Mouse (Mus musculus): ENCODE measurements around the gene Skiv2l. TPM values are rescaled to one million over a fixed set of nuclear protein-coding genes. Genes with fewer than 3 reads are reported as not detected.

Skiv2l gene
- polyA plus RNA-seq, 1 experiment from 2014 or later: 55.0 TPM

DNA sequence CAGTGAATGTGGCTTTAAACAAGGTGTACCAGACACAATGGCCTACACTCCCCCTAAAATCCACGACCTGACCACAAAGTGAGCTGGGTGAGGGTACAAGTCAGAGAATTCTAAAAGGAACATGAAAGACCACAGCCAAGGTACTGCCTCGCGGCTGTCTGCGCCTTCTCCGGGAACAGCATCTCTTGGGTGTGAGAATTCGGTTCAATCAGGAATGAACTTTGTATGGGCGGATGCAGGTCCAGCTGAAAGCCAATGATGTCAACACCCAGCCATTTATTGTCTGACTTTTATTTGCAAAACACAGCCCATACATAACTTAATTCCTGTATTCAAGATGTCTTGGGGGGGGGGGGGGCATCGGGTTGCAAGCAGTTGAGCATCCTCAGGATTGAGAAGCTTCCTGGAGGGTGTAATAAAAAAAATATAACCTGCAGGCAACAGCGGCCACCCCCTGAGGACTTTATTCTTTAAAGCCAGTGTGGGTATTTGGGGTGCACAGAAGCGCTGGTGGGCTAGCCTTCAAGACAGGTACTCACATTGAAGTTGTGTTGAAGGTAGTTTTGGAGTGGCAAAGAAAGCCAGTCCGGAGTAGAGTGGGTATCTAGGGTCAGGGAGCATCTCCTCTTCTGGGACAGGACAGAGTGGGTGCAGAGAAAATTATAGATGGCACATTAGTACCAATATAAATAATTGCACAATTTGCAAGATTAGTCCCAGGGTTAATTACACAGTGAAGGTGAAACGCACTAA is 43.2 kb upstream of the Skiv2l start:
- peaks cover 30% of the 10 kb centered on the region for H3K4me1 ChIP-seq
- H3K27ac ChIP-seq (replicated peaks): peak overlapping the region; percentile 91
- H3K4me3 ChIP-seq (replicated peaks): peak overlapping the region; percentile 71
- no peaks in the 10 kb centered on the region for H3K27me3 ChIP-seq
- peak overlapping the region; percentile 87 for H3K4me2 ChIP-seq (replicated peaks)
- no peaks in the 10 kb centered on the region for H3K9me3 ChIP-seq (replicated peaks)
- WGBS: 74% methylated on average over 12 of the region's 12 CpGs
- ATAC-seq (ENCODE audit: insufficient number of reproducible peaks, low FRiP score, low TSS enrichment, low read depth): no peak
- H3K36me3 ChIP-seq: peaks cover 4% of the 10 kb centered on the region; the same call in 1 of the 2 replicates
- H3K9ac ChIP-seq: peak overlapping the region; percentile 35; the same call in 1 of the 2 replicates

DNA sequence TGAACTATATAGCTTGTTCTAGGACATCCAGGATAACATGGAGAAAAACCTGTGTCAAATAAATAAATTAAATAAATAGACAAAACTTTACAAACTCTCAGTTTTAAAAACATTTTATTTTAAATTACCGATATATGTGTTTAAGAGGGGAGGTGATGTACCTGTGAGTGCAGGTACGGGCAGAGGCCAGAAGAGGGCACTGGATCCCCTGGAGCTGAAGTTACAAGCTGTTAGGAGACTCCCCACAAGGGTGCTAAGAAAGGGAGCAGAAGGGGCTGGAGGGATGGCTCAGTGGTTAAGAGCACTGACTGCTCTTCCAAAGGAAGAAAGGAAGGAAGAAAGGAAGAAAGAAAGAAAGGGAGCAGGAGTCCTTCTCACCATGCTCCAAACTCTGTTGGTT is 41.4 kb upstream of the Skiv2l start:
- 94% methylated on average over 2 of the region's 2 CpGs for WGBS
- Histone ChIP-seq H3K4me3 (replicated peaks) (no peak overlapping the region), H3K4me1 (peaks cover 16% of the 10 kb centered on the region), H3K36me3 (peaks cover 2% of the 10 kb centered on the region; the same call in 1 of the 2 replicates), H3K27me3 (no peaks in the 10 kb centered on the region), H3K9me3 (replicated peaks) (no peaks in the 10 kb centered on the region), H3K27ac (replicated peaks) (no peak overlapping the region), H3K9ac (no peak overlapping the region), H3K4me2 (replicated peaks) (no peak overlapping the region)
- ATAC-seq (ENCODE audit: insufficient number of reproducible peaks, low FRiP score, low TSS enrichment, low read depth): no peak

DNA sequence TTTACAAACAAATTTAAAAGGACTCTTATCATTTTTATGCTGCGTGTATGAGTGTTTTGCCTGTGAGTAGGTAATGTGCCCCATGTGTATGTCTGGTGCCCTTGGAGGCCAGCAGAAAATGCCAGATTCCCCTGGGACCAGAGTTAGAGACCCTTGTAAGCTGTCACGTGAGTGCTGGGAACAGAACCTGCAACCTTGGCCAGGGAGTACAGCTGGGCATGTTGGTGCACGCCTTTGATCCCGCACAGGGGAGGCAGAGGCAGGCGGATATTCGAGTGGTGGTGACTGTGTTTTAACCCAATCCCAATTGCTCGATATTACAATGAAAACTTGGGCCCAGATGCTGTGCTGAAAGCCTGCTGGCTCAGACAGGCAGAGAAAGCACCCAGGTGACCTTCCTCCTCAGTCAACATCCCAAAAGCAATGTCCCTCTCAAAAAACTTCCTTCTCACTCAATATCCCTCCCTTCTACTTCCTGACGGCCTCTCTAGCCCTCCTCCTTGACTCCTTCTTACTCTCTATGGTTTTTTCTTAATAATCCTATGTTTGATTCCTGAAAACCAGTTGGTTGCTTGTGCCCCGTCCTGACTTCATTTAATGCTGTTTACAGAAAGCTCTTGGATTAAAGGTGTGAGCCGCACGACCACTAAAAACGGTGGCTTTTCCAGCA is 40.2 kb upstream of the Skiv2l start:
- 81% methylated on average over 12 of the region's 12 CpGs for WGBS

DNA sequence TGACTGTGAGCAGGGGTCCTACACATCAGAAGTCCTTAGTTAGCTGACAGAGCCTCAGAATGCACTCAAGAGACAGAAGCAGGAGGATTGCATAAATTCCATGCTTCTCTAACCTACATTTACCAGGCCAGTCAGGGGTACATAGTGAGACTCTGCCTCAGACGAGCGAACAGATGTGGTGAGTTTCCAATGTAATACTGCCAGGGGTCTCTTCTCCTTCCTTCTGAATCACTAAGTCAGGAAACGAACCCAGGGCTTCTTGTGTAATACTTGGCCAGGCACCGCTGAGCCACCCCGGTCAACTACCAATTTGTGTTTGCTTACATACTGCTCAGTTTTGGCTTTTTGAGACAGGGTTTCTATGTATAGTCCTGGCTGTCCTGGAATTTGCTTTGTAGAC is 37.9 kb upstream of the Skiv2l start:
- ATAC-seq (ENCODE audit: insufficient number of reproducible peaks, low FRiP score, low TSS enrichment, low read depth): no peak
- Histone ChIP-seq H3K36me3 (no peaks in the 10 kb centered on the region), H3K4me2 (replicated peaks) (no peak overlapping the region), H3K27me3 (no peaks in the 10 kb centered on the region), H3K9ac (no peak overlapping the region), H3K4me1 (0 out of 2 replicates have a peak, but pooled peaks cover 15% of the 10 kb centered on the region), H3K9me3 (replicated peaks) (no peaks in the 10 kb centered on the region), H3K4me3 (replicated peaks) (no peak overlapping the region), H3K27ac (replicated peaks) (no peak overlapping the region)
- 83% methylated on average over 5 of the region's 5 CpGs for WGBS

More for the DNA sequence above, 40.2 kb upstream of the Skiv2l start:
- Histone ChIP-seq H3K9me3 (replicated peaks) (no peaks in the 10 kb centered on the region), H3K4me3 (replicated peaks) (no peak overlapping the region), H3K27ac (replicated peaks) (no peak overlapping the region), H3K36me3 (no peaks in the 10 kb centered on the region), H3K9ac (no peak overlapping the region), H3K4me1 (peaks cover 4% of the 10 kb centered on the region), H3K27me3 (no peaks in the 10 kb centered on the region), H3K4me2 (replicated peaks) (no peak overlapping the region)
- ATAC-seq (ENCODE audit: insufficient number of reproducible peaks, low FRiP score, low TSS enrichment, low read depth): no peak

DNA sequence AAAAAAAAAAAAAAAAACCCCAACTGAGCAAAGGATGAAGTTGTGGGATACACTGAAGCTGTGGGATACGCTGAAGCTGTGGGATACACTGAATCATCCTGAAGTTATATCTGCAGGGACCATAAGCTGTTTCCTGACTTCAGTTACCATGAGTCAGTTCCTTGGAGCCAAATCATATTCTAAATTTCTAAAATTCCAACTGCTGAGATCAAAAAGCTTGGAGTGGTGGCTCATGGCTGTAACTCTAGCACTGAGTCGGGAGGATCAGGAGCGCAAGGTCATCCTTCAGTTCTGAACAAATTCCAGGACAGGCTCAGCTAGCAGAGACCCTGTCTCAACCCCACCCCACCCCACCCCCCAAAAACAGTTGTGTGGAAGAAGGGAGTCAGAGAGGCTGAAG is 35.6 kb upstream of the Skiv2l start:
- Histone ChIP-seq H3K4me3 (replicated peaks) (no peak overlapping the region), H3K27ac (replicated peaks) (no peak overlapping the region), H3K36me3 (no peaks in the 10 kb centered on the region), H3K9ac (no peak overlapping the region), H3K4me1 (peaks cover 24% of the 10 kb centered on the region), H3K9me3 (replicated peaks) (no peaks in the 10 kb centered on the region), H3K27me3 (no peaks in the 10 kb centered on the region), H3K4me2 (replicated peaks) (no peak overlapping the region)
- ATAC-seq (ENCODE audit: insufficient number of reproducible peaks, low FRiP score, low TSS enrichment, low read depth): no peak
- 49% methylated on average over 3 of the region's 3 CpGs for WGBS

DNA sequence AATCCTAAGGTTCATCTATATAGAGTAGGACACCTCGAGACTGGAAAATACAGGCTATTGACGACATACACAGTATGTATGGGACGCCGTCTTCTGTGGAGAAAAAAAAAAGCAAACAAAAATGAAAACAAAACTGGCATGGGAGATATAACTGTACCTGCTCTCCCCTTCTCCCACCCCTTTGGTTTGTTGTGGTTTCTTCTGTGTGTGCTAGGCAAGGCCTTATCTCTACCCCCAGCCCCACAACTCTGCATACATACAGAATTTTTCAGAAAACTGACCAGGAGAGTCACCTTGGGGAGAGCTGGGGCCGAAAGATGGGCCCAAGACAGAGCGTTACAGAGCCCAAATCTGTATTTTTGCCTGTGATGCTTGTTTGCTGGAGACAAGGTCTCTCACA is 34.7 kb upstream of the Skiv2l start:
- Histone ChIP-seq H3K4me2 (replicated peaks) (no peak overlapping the region), H3K27me3 (no peaks in the 10 kb centered on the region), H3K4me1 (peaks cover 26% of the 10 kb centered on the region), H3K9me3 (replicated peaks) (no peaks in the 10 kb centered on the region), H3K27ac (replicated peaks) (no peak overlapping the region), H3K4me3 (replicated peaks) (no peak overlapping the region), H3K9ac (no peak overlapping the region), H3K36me3 (no peaks in the 10 kb centered on the region)
- ATAC-seq (ENCODE audit: insufficient number of reproducible peaks, low FRiP score, low TSS enrichment, low read depth): no peak
- WGBS: 82% methylated on average over 6 of the region's 6 CpGs

DNA sequence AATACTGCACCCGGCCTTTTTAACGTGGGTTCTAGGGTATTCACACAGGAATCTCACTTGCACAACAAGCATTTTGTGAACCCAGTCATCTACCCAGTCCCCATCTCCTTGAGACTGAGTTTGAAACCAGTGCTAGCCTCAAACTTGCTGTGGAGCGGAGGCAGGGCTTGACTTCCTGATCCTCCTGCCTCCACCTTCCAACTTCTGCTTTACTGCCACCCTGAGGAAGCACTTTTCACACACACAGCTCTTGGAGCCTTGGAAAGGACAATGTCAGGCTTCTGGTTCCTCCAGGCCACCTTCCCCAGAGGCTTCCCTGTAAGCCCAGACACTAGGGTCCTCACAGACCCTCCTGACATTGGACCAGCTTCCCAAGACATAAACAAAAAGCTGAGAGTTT is 33.3 kb upstream of the Skiv2l start:
- Histone ChIP-seq H3K4me3 (replicated peaks) (no peak overlapping the region), H3K27me3 (no peaks in the 10 kb centered on the region), H3K9ac (no peak overlapping the region), H3K36me3 (no peaks in the 10 kb centered on the region), H3K9me3 (replicated peaks) (no peaks in the 10 kb centered on the region), H3K4me2 (replicated peaks) (no peak overlapping the region), H3K4me1 (peaks cover 27% of the 10 kb centered on the region), H3K27ac (replicated peaks) (no peak overlapping the region; the same call in 1 of the 2 replicates)
- no peak for ATAC-seq (ENCODE audit: insufficient number of reproducible peaks, low FRiP score, low TSS enrichment, low read depth)
- 64% methylated on average over 3 of the region's 3 CpGs for WGBS

DNA sequence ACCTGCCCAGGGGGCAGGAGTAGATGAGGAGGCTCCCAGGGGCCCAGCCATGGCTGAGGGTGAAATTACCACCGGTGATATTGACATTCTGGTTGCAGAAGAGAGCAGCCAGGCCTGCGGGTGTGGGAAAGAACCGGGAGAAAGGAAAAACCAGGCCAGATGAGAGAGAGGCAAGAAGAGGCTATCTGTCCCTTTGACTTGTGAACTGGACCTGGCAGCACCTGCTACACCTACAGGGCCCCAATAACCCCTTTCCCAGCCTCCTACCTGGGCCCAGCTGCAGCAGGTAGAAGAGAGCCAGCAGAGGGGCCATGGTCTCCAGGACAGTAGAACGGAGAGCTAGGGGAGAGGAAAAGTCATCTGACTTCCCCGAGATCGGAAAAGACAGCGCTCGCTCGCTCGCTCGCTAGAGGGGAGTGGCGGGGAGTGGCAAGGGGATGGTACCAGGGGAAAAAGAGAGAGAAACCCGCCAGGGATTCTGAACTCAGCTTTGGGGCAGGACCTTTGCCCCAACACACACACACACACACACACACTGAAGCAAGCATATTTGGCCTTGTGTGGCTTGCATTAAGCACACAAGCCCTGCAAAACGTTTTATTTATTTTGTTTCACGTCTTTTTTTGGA is 31.8 kb upstream of the Skiv2l start, which contains the start of gene Gm20547:
Gm20547 (minus strand) TSS at position 360 of the 628 bp plus-strand sequence.
- ATAC-seq (ENCODE audit: insufficient number of reproducible peaks, low FRiP score, low TSS enrichment, low read depth): no peak
- no peak within 1 kb of the TSS for H3K9ac ChIP-seq
- WGBS: 7% methylated on average over 15 of the region's 15 CpGs

DNA sequence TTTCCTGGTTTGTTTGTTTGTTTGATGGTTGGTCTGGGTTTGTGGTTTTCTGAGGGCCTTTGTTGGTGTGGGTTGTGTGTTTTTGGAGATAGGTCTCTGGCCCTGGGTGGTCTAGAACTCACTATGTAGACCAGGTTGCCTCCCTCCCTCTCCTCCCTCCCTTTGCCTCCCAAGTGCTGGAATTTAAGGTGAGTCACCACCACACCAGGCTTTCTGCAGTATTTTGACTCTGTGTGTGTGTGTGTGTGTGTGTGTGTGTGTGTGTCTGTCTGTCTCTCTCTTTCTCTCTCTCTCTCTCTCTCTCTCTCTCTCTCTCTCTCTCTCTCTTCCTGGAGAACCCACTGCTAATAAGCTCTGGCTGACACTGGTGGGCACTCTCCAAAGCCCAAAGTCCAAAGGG is 31.2 kb upstream of the Skiv2l start:
- H3K36me3 ChIP-seq: no peaks in the 10 kb centered on the region
- no peak for ATAC-seq (ENCODE audit: insufficient number of reproducible peaks, low FRiP score, low TSS enrichment, low read depth)
- H3K4me1 ChIP-seq: peaks cover 27% of the 10 kb centered on the region
- no peak overlapping the region for H3K27ac ChIP-seq (replicated peaks)
- no peak overlapping the region for H3K9ac ChIP-seq
- H3K4me2 ChIP-seq (replicated peaks): no peak overlapping the region
- no peaks in the 10 kb centered on the region for H3K27me3 ChIP-seq
- H3K9me3 ChIP-seq (replicated peaks): no peaks in the 10 kb centered on the region
- no peak overlapping the region for H3K4me3 ChIP-seq (replicated peaks)

More for the DNA sequence above, 31.8 kb upstream of the Skiv2l start, which contains the start of gene Gm20547:
- Histone ChIP-seq H3K36me3 (no peaks in the 10 kb centered on the region), H3K27me3 (no peaks in the 10 kb centered on the region), H3K4me1 (peaks cover 27% of the 10 kb centered on the region), H3K27ac (replicated peaks) (no peak within 1 kb of the TSS), H3K4me2 (replicated peaks) (peak within 1 kb of the TSS; percentile 42), H3K9me3 (replicated peaks) (no peaks in the 10 kb centered on the region), H3K4me3 (replicated peaks) (peak within 1 kb of the TSS; percentile 13)

DNA sequence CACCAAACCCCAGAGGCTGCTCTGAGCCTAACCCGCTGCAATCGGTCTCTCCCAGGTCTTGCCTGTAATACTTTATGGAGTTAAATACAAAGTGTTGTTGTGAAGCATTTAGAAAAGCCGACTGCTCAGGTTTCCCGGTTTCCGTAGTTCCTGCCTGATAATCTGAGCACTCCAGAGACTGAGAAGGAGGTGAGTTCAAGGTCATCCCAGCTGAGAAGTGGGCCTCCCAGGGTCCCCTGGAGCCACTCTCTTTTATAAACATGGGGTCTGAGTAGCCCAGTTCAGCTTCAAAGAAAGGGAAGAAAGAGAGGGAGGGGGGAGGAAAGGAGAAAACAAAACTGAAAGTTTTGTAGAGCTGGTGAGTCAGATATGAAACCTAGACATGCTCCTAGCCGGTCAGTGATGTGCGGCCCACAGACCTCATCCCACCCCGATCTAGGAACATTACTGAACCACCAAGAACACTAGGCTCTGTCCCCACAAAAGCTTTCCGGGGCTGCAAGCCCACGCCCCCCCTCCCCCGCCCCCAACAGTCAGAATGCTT is 29.4 kb upstream of the Skiv2l start, which contains the start of gene Zbtb12:
Zbtb12 (plus strand) TSS at position 148 of the 544 bp plus-strand sequence.
- Histone ChIP-seq H3K27ac (replicated peaks) (no peak within 1 kb of the TSS), H3K4me1 (peaks cover 25% of the 10 kb centered on the region), H3K4me2 (replicated peaks) (no peak within 1 kb of the TSS)

DNA sequence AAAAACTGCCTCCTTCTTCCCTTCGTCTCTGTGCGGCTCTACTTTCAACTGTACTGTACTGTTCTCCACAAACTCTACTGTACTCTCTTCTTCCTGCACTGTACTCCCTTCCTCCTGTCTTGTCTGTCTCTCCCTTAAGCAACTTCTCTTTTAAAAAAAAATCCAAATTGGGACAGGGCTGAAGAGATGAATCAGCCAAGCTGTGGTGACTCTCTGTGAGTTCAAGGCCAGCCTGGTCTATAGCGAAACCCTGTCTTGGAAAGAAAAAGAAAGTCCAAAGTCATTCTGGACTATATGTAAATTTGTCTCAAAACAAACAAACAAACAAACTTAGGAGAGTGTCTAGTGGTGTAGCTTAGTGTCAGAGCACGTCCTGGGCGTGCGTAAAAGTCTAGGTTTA is 24.3 kb upstream of the Skiv2l start:
- Histone ChIP-seq H3K4me2 (replicated peaks) (no peak overlapping the region), H3K27ac (replicated peaks) (no peak overlapping the region), H3K9me3 (replicated peaks) (no peaks in the 10 kb centered on the region), H3K27me3 (no peaks in the 10 kb centered on the region), H3K4me1 (no peaks in the 10 kb centered on the region), H3K4me3 (replicated peaks) (no peak overlapping the region), H3K9ac (no peak overlapping the region), H3K36me3 (no peaks in the 10 kb centered on the region)
- ATAC-seq (ENCODE audit: insufficient number of reproducible peaks, low FRiP score, low TSS enrichment, low read depth): no peak
- 86% methylated on average over 6 of the region's 6 CpGs for WGBS

More for the DNA sequence above, 29.4 kb upstream of the Skiv2l start, which contains the start of gene Zbtb12:
- Histone ChIP-seq H3K36me3 (no peaks in the 10 kb centered on the region), H3K9ac (no peak within 1 kb of the TSS), H3K4me3 (replicated peaks) (no peak within 1 kb of the TSS), H3K9me3 (replicated peaks) (no peaks in the 10 kb centered on the region), H3K27me3 (no peaks in the 10 kb centered on the region)
- WGBS: 44% methylated on average over 11 of the region's 11 CpGs
- ATAC-seq (ENCODE audit: insufficient number of reproducible peaks, low FRiP score, low TSS enrichment, low read depth): no peak
